Mouse (Mus musculus): ENCODE data around the gene Fto. TPM values are rescaled to one million over a fixed set of nuclear protein-coding genes. Genes with fewer than 3 reads are reported as not detected.

The Fto gene
- total RNA-seq, 2 experiments from 2014 or later, result 7.5 to 7.9 TPM

DNA sequence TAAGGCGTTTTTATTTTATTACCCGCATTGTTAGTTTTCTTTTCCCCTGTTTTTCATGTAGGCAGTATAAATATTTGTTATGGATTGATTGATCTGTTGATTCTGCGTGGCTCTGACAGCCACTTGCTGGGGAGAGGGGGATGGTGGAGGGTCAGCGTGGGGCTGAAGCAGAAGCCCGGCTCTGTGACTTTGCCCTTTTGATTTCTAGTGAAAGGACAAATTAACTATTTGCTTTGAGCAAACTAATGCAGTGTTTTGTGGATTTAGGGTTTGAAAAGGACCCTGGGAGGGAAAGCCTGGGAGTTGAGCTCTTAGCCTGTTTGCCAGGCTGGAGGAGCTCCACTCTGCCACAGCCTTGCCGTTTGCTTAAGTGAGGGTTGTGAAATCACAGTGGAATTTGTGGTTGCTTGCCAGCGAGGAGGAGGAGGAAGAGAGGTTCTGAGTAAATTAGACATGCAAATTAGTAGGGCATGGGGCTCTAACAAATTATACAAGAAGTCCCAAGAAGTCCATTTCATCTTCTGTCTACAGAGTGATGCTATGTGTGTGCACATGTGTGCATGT is 68.3 kb downstream of the Fto start:
- no peak for ATAC-seq (replicated peaks; ENCODE audit: low FRiP score, poor library complexity, severe bottlenecking)

- ATAC-seq (replicated peaks; ENCODE audit: low FRiP score, poor library complexity, severe bottlenecking), result no peak
Observed at GRCm38 (mm10) chr8:91383210-91383609, 69.9 kb downstream of the Fto start.

GRCm38 (mm10) chr8:91383811-91384210 is 70.5 kb downstream of the Fto start:
- ATAC-seq (replicated peaks; ENCODE audit: low FRiP score, poor library complexity, severe bottlenecking), result no peak

- no peak for ATAC-seq (replicated peaks; ENCODE audit: low FRiP score, poor library complexity, severe bottlenecking)
Observed at GRCm38 (mm10) chr8:91384389-91384788, 71.1 kb downstream of the Fto start.

GRCm38 (mm10) chr8:91385808-91386207 is 72.5 kb downstream of the Fto start:
- ATAC-seq (replicated peaks; ENCODE audit: low FRiP score, poor library complexity, severe bottlenecking), result no peak

DNA sequence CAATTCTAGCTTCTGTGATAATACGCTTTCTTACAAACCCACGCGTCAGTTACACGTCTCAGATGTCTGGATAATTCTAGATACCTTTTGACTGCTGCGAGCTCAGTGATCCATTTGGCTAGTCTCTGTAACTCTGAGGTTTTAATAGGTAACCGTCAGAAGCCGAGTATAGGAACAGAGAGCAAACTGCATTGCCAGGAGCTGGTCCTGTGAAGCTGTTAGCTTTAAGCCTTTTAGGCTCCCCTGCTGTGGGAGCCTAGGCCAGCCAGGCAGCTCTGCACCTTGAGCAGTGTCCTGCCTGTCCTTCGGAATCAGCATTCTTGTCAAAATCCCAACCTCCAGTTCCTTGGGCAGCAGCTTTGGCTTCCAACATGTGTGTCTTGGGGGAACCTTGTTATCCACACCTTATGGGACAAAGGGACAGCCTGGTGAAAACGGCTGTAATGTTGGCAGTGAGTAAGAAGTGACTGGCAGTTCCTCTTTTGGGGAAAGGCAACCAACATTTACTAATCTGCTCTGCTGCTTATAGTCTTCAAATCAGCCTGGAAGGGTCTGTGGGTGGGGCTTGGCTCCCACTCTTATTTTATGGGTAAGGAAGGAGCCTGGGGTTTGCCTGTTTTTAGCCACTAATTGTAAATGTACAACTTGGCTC is 77.2 kb downstream of the Fto start:
- no peak for ATAC-seq (replicated peaks; ENCODE audit: low FRiP score, poor library complexity, severe bottlenecking)

DNA sequence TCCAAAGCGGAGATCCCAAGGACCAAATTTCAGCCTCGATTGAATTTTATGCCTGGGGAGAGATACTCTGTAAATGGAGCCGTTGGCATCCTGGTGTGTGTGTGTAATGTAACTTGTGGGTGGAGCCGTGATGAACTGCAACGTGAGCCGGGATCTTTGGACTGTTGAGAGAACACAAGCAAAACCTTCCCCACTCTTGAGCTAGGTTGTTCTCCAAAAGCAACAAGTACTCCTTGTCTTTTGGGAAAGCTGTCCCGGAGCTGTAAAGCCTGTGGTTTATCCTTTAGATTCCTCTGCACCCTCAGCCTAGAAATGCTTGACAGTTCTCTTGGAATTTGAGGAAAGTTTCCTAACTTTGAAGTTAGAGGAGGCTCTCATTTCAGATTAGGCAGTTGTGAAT is 78.9 kb downstream of the Fto start:
- no peak for ATAC-seq (replicated peaks; ENCODE audit: low FRiP score, poor library complexity, severe bottlenecking)

DNA sequence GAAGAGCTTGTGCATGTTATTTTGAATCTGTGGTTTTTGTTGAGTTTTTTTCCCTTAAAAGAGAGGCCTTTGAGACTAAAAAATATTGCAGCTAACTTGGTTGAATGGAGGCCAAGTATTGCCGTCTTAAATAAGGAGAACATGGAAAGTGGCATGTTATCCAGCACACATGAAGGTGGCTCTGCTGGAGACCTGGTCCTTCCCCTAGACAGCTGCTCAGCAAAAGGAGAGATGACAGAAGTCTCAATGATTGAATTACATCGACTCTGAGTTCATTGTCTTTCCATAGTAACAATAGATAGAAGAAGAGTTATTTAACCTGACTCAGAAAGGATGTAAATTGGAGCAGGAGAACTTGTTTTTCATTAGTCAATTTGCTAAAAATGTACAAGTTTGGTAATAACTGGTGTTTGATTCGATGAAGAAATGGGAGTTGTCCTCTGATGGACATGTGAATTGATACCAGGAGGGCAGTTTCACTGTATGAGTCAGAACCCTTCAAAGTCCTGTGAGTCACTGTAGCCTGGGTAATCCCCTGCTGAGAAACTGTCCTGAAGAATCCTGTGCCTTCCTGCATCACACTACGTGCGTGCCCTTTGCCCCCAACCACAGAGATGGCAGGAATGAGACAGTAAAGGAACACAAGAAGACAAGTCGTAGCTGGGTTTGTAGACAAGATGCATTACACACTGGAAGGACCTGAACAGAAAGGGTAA is 82.2 kb downstream of the Fto start:
- ATAC-seq (replicated peaks; ENCODE audit: low FRiP score, poor library complexity, severe bottlenecking), result no peak

DNA sequence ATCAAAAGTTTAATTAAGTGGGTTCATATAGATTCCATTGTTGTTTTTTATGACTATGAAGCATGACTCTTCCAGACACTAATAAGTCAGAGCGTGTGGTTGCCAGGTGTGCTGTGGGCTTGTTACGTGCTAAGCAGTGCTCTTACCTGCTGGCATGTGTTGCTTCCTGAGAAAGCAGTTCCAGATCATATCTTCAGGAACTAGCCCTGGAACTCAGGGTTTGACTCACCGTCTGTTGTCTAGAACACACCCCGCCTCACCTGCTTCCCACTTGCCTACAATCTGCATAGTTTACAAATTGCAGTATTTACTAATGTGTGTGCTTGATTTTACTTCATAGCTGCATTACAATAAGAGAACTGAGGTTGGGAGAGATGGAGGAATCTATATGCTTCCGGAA is 84.7 kb downstream of the Fto start:
- ATAC-seq (replicated peaks; ENCODE audit: low FRiP score, poor library complexity, severe bottlenecking), result no peak

DNA sequence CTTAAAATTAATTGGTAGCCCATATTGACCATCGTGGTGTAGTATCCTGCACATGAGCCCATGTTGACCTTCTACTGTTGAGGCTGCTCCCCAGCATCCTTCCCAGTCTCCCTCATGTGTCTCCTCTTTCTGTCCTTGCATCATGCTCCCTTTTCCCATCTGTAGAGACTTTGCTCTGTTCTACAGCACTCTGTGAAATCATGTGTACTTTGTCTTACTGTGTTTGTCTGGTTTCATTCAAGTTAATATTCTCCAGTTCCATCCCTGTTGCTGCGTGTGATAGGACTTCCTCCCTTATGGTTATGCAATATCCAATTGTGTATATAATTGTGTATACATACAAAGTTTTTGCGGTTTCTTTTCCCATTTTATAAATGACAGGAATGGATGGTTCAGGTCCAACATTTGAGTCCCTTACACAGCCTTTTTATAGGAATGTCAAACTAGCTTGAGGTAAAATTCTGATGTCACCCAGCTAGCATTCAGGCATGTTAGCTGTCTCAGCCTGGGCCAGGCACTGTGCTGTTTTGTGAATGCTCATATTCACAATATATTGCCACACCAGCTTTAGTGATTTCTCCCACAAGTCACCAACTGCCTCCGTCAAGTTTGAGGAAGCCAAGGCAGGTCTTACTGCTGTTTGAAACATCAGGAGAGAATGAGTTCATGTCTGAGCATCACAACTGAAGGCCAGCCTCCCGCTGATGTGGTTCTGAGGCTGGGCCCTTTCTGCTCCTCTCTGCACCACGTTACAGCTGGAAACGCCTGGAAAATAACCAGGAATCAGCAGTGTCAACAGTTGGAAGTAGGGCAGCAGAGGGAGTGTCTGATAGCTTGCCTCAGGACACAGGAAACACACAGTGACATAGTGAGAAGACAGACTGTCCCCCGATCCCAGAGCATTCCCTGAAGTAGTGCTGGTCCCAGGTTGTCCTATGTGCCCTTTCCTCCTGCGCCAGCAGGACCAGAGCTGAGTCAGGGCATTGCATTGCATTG is 90.0 kb downstream of the Fto start:
- no peak for ATAC-seq (replicated peaks; ENCODE audit: low FRiP score, poor library complexity, severe bottlenecking)

GRCm38 (mm10) chr8:91404311-91404710 is 91.0 kb downstream of the Fto start:
- no peak for ATAC-seq (replicated peaks; ENCODE audit: low FRiP score, poor library complexity, severe bottlenecking)

DNA sequence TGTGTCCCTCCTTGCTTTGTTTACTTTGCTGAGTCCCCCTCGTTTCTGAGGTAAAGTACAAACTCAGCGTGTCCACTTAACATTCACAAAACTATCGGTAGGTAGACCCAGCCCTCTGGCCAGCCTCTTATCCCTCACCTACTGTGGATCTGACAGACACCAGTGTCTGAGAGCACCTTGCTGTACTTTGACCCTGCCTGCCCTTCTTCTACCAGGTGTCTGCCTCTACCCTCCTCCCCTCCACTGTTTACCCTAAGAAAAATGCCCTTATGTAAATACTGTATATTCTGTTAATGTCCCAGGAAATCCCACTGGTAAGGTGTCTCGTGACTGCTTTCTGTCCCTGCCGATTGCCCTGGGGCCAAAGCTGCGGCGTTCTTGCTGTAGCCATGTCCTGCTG is 91.8 kb downstream of the Fto start:
- no peak for ATAC-seq (replicated peaks; ENCODE audit: low FRiP score, poor library complexity, severe bottlenecking)

- ATAC-seq (replicated peaks; ENCODE audit: low FRiP score, poor library complexity, severe bottlenecking), result no peak
Observed at GRCm38 (mm10) chr8:91406624-91407290, 93.4 kb downstream of the Fto start.

DNA sequence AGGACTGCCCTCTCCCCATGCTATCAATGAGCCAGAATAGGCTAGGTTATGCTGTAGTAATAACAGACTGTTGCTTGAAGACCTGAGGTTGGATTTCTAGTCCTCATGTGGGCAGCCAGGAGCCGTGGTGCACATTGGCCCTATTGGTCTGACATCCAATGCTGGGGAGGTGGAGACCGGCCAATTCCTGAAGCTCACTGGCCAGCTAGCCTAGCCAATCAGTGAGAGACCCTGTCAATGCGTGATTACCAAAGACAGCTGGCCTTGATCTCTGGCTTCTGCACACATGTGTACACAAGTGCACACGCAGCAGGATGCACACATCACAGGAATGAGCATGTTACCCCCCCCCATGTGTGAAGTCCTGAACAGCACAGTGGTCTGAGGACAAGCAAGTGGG is 94.6 kb downstream of the Fto start:
- no peak for ATAC-seq (replicated peaks; ENCODE audit: low FRiP score, poor library complexity, severe bottlenecking)

DNA sequence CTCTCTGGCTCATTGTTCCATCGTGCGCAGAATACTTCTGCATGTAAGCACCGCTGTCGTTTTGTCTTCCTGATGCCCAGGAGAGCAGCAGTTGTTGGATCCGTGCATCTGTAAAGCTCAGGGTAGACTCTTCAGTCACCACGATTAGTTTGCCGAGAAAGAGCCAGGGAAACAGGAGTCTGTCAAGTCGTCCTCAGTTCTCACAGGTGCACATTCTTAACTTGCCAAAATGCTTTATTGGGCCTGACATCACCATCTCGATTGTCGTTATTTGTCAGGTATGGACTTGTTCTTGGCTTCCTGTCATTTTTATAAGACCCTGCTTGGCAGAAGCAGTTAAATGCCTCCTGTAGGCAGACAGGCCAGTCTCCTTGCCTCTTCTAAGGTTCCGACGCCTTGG is 96.7 kb downstream of the Fto start:
- no peak for ATAC-seq (replicated peaks; ENCODE audit: low FRiP score, poor library complexity, severe bottlenecking)

- ATAC-seq (replicated peaks; ENCODE audit: low FRiP score, poor library complexity, severe bottlenecking), result no peak
Observed at GRCm38 (mm10) chr8:91424491-91425074, 111.3 kb downstream of the Fto start.

- ATAC-seq (replicated peaks; ENCODE audit: low FRiP score, poor library complexity, severe bottlenecking), result no peak
Observed at GRCm38 (mm10) chr8:91425251-91425866, 112.0 kb downstream of the Fto start.

GRCm38 (mm10) chr8:91426496-91426895 is 113.2 kb downstream of the Fto start:
- ATAC-seq (replicated peaks; ENCODE audit: low FRiP score, poor library complexity, severe bottlenecking), result no peak
